In the genomic region with DNA sequence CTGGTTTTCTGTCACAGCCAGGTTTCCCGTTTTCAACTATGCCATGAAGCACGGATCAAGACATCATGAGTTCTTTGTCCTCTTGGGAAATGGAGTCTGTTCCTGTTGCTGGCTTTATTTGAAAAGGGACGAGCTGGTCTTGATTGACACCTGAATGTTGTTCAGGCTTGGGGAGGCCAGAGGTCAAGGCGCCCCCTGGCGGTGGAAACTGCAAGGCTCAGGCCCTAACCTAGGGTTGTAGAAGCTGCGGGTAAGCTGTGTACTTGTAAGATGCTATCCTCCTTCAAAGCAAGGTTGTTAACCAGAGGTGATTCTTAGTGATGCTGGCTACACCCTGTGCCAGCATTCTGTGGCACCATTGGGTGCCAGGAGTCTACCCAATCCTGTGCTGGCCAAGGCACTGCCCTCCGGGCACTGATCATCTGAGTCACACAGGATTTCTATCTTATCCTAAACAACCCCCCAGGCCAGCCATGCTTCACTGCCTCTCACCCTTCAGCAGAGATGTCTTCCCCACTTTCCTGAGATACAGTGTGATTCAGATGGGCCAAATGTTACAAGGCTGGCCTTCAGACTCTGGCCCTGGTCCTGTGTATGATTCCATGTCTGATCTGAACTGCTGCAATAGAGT, we compare ENCODE assay signal across 8 mouse cellular contexts. TPM values are rescaled to one million over a fixed set of nuclear protein-coding genes. Genes with fewer than 3 reads are reported as not detected.
DNase-seq lines count a peak whose midpoint lies in the region; ATAC-seq and TF ChIP-seq lines count a peak whose summit lies in the region.

No protein-coding gene starts in this region.

- no peaks in the 10 kb centered on the region for H3K4me1 ChIP-seq in midbrain, embryonic 11.5 days (ENCODE audit: control insufficient read depth, insufficient read depth, low read length)
- no peaks in the 10 kb centered on the region for H3K4me1 ChIP-seq in midbrain, embryonic 16.5 days (ENCODE audit: control insufficient read depth, insufficient read depth, low read length)
- no peaks in the 10 kb centered on the region for H3K4me1 ChIP-seq in intestine, embryonic 16.5 days (ENCODE audit: control insufficient read depth, insufficient read depth, low read length)
- peaks cover 2% of the 10 kb centered on the region; the same call in 1 of the 2 replicates for H3K4me1 ChIP-seq in spleen, adult 2 months (ENCODE audit: control insufficient read depth, insufficient read depth, insufficient read length)

- no peak for ATAC-seq in midbrain, embryonic 11.5 days (ENCODE audit: low FRiP score)
- ATAC-seq in midbrain, embryonic 16.5 days = no peak
- ATAC-seq in intestine, embryonic 16.5 days = peak; percentile 56; the same call in 1 of the 2 replicates

- TF ChIP-seq POLR2A in spleen, adult 2 months (IDR thresholded peaks at IDR 0.05; ENCODE audit: low read depth, low read length) = no peak

- no peaks in the 10 kb centered on the region for H3K27me3 ChIP-seq in midbrain, embryonic 11.5 days (ENCODE audit: control insufficient read depth, insufficient read depth, low read length)
- no peaks in the 10 kb centered on the region for H3K27me3 ChIP-seq in midbrain, embryonic 16.5 days (ENCODE audit: control insufficient read depth, insufficient read depth, low read depth, low read length)
- H3K27me3 ChIP-seq in intestine, embryonic 16.5 days (replicated peaks; ENCODE audit: control insufficient read depth, insufficient read depth, low read length) = no peaks in the 10 kb centered on the region
- H3K27me3 ChIP-seq in spleen, adult 2 months (ENCODE audit: control insufficient read depth, insufficient read depth, low read length) = no peaks in the 10 kb centered on the region

- no peaks in the 10 kb centered on the region for H3K36me3 ChIP-seq in midbrain, embryonic 11.5 days (ENCODE audit: control insufficient read depth, insufficient read depth, low read length)
- H3K36me3 ChIP-seq in midbrain, embryonic 16.5 days (ENCODE audit: control insufficient read depth, insufficient read depth, low read length) = no peaks in the 10 kb centered on the region
- H3K36me3 ChIP-seq in intestine, embryonic 16.5 days (ENCODE audit: control insufficient read depth, insufficient read depth, low read length) = no peaks in the 10 kb centered on the region
- H3K36me3 ChIP-seq in spleen, adult 2 months (ENCODE audit: control insufficient read depth, insufficient read depth, low read length) = no peaks in the 10 kb centered on the region

- no peak overlapping the region for H3K4me3 ChIP-seq in midbrain, embryonic 11.5 days (ENCODE audit: low read depth, low read length)
- no peak overlapping the region for H3K4me3 ChIP-seq in midbrain, embryonic 16.5 days (ENCODE audit: low read depth, low read length)
- no peak overlapping the region for H3K4me3 ChIP-seq in intestine, embryonic 16.5 days (ENCODE audit: low read length)
- no peak overlapping the region for H3K4me3 ChIP-seq in spleen, adult 2 months (ENCODE audit: extremely low read depth, insufficient read depth, insufficient read length)

- H3K27ac ChIP-seq in midbrain, embryonic 11.5 days (ENCODE audit: low read depth, low read length) = no peak overlapping the region
- H3K27ac ChIP-seq in midbrain, embryonic 16.5 days (ENCODE audit: low read length) = no peak overlapping the region
- no peak overlapping the region for H3K27ac ChIP-seq in intestine, embryonic 16.5 days (ENCODE audit: low read length)
- no peak overlapping the region for H3K27ac ChIP-seq in spleen, adult 2 months (ENCODE audit: insufficient read depth, low read length)

- H3K9me3 ChIP-seq in midbrain, embryonic 11.5 days (ENCODE audit: control insufficient read depth, low read length) = no peaks in the 10 kb centered on the region
- H3K9me3 ChIP-seq in midbrain, embryonic 16.5 days (replicated peaks; ENCODE audit: control insufficient read depth, low read length, poor library complexity, severe bottlenecking) = no peaks in the 10 kb centered on the region
- H3K9me3 ChIP-seq in intestine, embryonic 16.5 days (ENCODE audit: control insufficient read depth, low read length) = no peaks in the 10 kb centered on the region

- TF ChIP-seq CTCF in spleen, adult 2 months (IDR thresholded peaks at IDR 0.05; ENCODE audit: extremely low read depth, insufficient read depth, insufficient read length, insufficient replicate concordance) = peak; percentile 89

- WGBS in midbrain, embryonic 11.5 days = 29% methylated on average over 7 of the region's 7 CpGs
- 26% methylated on average over 7 of the region's 7 CpGs for WGBS in midbrain, embryonic 16.5 days
- 35% methylated on average over 7 of the region's 7 CpGs for WGBS in intestine, embryonic 16.5 days
- 39% methylated on average over 7 of the region's 7 CpGs for WGBS in spleen, adult 2 months

- peak; percentile 97 for DNase-seq in midbrain, embryonic 11.5 days (ENCODE audit: low spot score, missing footprints)
- DNase-seq in adipocyte (ENCODE audit: low spot score) (peak; percentile 59), MN1 (ENCODE audit: low spot score) (no peak)
- peak; percentile 23 for DNase-seq in embryo, embryonic 11.5 days (ENCODE audit: low read depth, low spot score)
- DNase-seq in lung, postnatal 10 days = peak; percentile 70
- DNase-seq in spleen, adult 2 months (ENCODE audit: low read depth in 1 of 2, low spot score in 2 of 2) = peak in 1 of 2 experiments; percentile 79

- H3K4me2 ChIP-seq in midbrain, embryonic 11.5 days = no peak overlapping the region
- H3K4me2 ChIP-seq in midbrain, embryonic 16.5 days (ENCODE audit: low read length) = no peak overlapping the region
- H3K4me2 ChIP-seq in intestine, embryonic 16.5 days (ENCODE audit: low read depth, low read length) = no peak overlapping the region

- no peak overlapping the region for H3K9ac ChIP-seq in midbrain, embryonic 11.5 days (ENCODE audit: low read length)
- H3K9ac ChIP-seq in midbrain, embryonic 16.5 days (ENCODE audit: low read depth, low read length) = no peak overlapping the region
- no peak overlapping the region for H3K9ac ChIP-seq in intestine, embryonic 16.5 days (ENCODE audit: low read depth, low read length)

RNA-seq across cellular contexts. Expression of a gene that starts 11.6 kb away (rescaled TPM):
- polyA plus RNA-seq in midbrain, embryonic 11.5 days (2014; fragmentation: Nextera tagmentation; extraction: Ambion mirVana) = 2.8 and 4.8 TPM in 2 replicates
- 3.3 and 5.6 TPM in 2 replicates for polyA plus RNA-seq in midbrain, embryonic 16.5 days (2015; fragmentation: Nextera tagmentation; extraction: Ambion mirVana)
- 3.4 and 5.3 TPM in 2 replicates for polyA plus RNA-seq in intestine, embryonic 16.5 days (2015; fragmentation: Nextera tagmentation; extraction: Ambion mirVana)
- 204 and 282 TPM in 2 replicates for polyA plus RNA-seq in spleen, adult 2 months (2012; rRNA removed)

RNA-seq across cellular contexts. Expression of a gene that starts 34.9 kb away (rescaled TPM):
- polyA plus RNA-seq in midbrain, embryonic 11.5 days (2014; fragmentation: Nextera tagmentation; extraction: Ambion mirVana) = 3.0 and 3.9 TPM in 2 replicates
- polyA plus RNA-seq in midbrain, embryonic 16.5 days (2015; fragmentation: Nextera tagmentation; extraction: Ambion mirVana) = 23.1 and 31.8 TPM in 2 replicates
- polyA plus RNA-seq in intestine, embryonic 16.5 days (2015; fragmentation: Nextera tagmentation; extraction: Ambion mirVana) = 20.0 and 23.8 TPM in 2 replicates
- 0.09 and 0.22 TPM in 2 replicates for polyA plus RNA-seq in spleen, adult 2 months (2012; rRNA removed)

Comparison
In these comparisons a context has a peak if more than half of its experiments do, and no peak if none do; other contexts are left out.
1. RNA of a gene that starts 11.6 kb away (polyA plus RNA-seq): 204 to 282 TPM in spleen, adult 2 months; 3.3 to 5.6 TPM in midbrain, embryonic 16.5 days, 2.8 to 4.8 TPM in midbrain, embryonic 11.5 days and 3.4 to 5.3 TPM in intestine, embryonic 16.5 days; every median in the first group is over 10 times any median in the second.